Mouse (Mus musculus) liver, adult 2 months (tissue): Measurements from ENCODE around the gene A630001G21Rik. TPM values are rescaled to one million over a fixed set of nuclear protein-coding genes. Genes with fewer than 3 reads are reported as not detected.

Experiments used
- DNase-seq: peaks from one replicate; pipeline ENCODE4 v3.0.0-alpha.2; 2011; ENCODE audit warnings: low read depth, low spot score; ENCODE audit errors: extremely low read depth
- H3K27ac ChIP-seq: fragments of 200-500 bp; replicated peaks from 2 replicates; pipeline ENCODE4 v1.5.1; 2012; ENCODE audit warnings: low read depth, mild to moderate bottlenecking, control low read depth, inconsistent platforms, low read length; ENCODE audit not compliant: insufficient read depth
- H3K27me3 ChIP-seq: fragments of 200-500 bp; 2 replicates; pipeline ENCODE4 v1.6.1; 2012; ENCODE audit warnings: mild to moderate bottlenecking, moderate library complexity, low read length, inconsistent platforms; ENCODE audit not compliant: control insufficient read depth, insufficient read depth
- H3K36me3 ChIP-seq: fragments of 200-500 bp; 2 replicates; pipeline ENCODE4 v1.6.1; 2012; ENCODE audit warnings: low read length, inconsistent platforms; ENCODE audit not compliant: control insufficient read depth, insufficient read depth
- H3K4me1 ChIP-seq: fragments of 200-500 bp; 2 replicates; pipeline ENCODE4 v1.6.1; 2011; ENCODE audit warnings: low read length; ENCODE audit not compliant: control insufficient read depth, insufficient read depth
- H3K4me3 ChIP-seq: fragments of 200-500 bp; 2 replicates; pipeline ENCODE4 v1.5.1; 2011; ENCODE audit warnings: low read depth, mild to moderate bottlenecking, control low read depth, low read length, moderate library complexity; ENCODE audit not compliant: insufficient read depth
- H3K79me2 ChIP-seq: fragments of 200-500 bp; 2 replicates; pipeline ENCODE4 v1.6.1; 2012; ENCODE audit warnings: inconsistent platforms, mild to moderate bottlenecking, low read length, moderate library complexity; ENCODE audit not compliant: control insufficient read depth, insufficient read depth
- H3K9ac ChIP-seq: fragments of 200-500 bp; 2 replicates; pipeline ENCODE4 v1.6.1; 2012; ENCODE audit warnings: low read depth, mild to moderate bottlenecking, control low read depth, inconsistent platforms, low read length
- CTCF ChIP-seq: fragments of 200-500 bp; IDR thresholded peaks from 2 replicates; pipeline ENCODE4 v1.5.1; 2011; ENCODE audit warnings: low read depth, low read length, control low read depth
- POLR2A ChIP-seq: fragments of 200-500 bp; IDR thresholded peaks from 2 replicates; pipeline ENCODE4 v1.6.1; 2011; ENCODE audit warnings: low read length, control low read depth; ENCODE audit not compliant: insufficient read depth; ENCODE audit errors: extremely low read depth
- WGBS: fragments of 180-500 bp; shearing (Covaris S2); methylation state at CpG from one replicate; pipeline ENCODE4 v1.1.7; 2018; 5-methylcytosine and 5-hydroxymethylcytosine counted together
- polyA plus RNA-seq: library from polyadenylated mRNA; depleted of rRNA; stranded (reverse); fragments of >200 nt; gene quantifications from 2 replicates; pipeline ENCODE4 v1.2.3, GENCODE M21; 2012
- total RNA-seq: library from RNA; depleted of rRNA; stranded (reverse); fragments of >200 nt; gene quantifications from 2 replicates; pipeline ENCODE4 v1.2.3, GENCODE M21; 2014

A630001G21Rik gene
- total and polyA plus RNA-seq, 2 experiments = 0.37 to 0.77 TPM

GRCm38 (mm10) chr1:85720220-85720893 lies 58.1 kb downstream of the A630001G21Rik start:
- WGBS = 74% methylated on average over 10 of the region's 10 CpGs
- Histone ChIP-seq H3K4me3 (no peak overlapping the region), H3K27me3 (no peaks in the 10 kb centered on the region), H3K36me3 (no peaks in the 10 kb centered on the region), H3K79me2 (no peaks in the 10 kb centered on the region), H3K9ac (no peak overlapping the region), H3K27ac (no peak overlapping the region), H3K4me1 (no peaks in the 10 kb centered on the region)
- no peak for TF ChIP-seq POLR2A
- TF ChIP-seq CTCF = no peak
- no peak for DNase-seq

DNA sequence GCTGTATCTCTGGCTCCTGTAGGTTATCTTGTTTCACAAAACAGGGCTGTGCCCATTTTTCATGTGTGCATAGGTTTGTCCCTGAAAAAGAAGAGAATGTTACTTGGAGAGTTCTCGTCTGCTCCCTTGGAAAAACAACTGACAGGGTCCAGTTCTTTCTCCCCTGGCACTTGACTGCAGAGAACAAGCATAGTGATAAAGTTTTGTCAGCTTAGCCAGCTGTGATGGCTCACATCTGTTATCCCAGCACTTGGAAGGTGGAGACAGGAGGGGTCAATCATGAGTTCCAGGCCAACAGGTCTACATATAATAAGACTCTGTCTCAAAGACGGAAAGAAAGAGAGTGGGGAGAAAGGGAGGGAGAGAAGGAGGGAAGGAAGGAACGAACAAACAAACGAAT lies 59.4 kb downstream of the A630001G21Rik start:
- H3K27ac ChIP-seq = no peak overlapping the region
- no peak overlapping the region for H3K9ac ChIP-seq
- 85% methylated on average over 4 of the region's 4 CpGs for WGBS
- H3K4me3 ChIP-seq = no peak overlapping the region
- no peaks in the 10 kb centered on the region for H3K4me1 ChIP-seq
- no peaks in the 10 kb centered on the region for H3K27me3 ChIP-seq
- no peaks in the 10 kb centered on the region for H3K36me3 ChIP-seq
- H3K79me2 ChIP-seq = no peaks in the 10 kb centered on the region
- no peak for DNase-seq
- TF ChIP-seq POLR2A = no peak
- no peak for TF ChIP-seq CTCF

GRCm38 (mm10) chr1:85716447-85717027 lies 61.9 kb downstream of the A630001G21Rik start:
- no peak overlapping the region for H3K9ac ChIP-seq
- no peaks in the 10 kb centered on the region for H3K27me3 ChIP-seq
- no peak overlapping the region for H3K27ac ChIP-seq
- no peak for TF ChIP-seq CTCF
- no peak for TF ChIP-seq POLR2A
- H3K4me1 ChIP-seq = no peaks in the 10 kb centered on the region
- H3K36me3 ChIP-seq = no peaks in the 10 kb centered on the region
- H3K4me3 ChIP-seq = no peak overlapping the region
- no peaks in the 10 kb centered on the region for H3K79me2 ChIP-seq
- 69% methylated on average over 7 of the region's 7 CpGs for WGBS
- DNase-seq = no peak

DNA sequence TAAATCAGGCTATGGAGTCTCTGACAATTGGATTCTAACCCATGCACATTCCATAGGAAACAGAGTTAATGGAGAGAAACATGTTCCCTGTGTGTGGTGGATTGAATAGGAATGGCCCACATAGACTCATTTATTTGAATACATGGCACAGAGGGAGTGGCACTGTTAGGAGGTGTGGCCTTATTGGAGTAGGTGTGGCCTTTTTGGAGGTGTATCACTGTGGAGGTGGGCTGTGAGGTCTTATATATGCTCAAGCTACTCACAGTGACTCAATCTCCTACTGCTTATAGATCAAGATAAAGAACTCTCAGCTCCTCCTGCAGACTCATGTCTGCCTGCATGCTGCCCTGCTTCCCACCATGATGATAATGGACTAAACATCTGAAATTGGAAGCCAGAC lies 63.9 kb downstream of the A630001G21Rik start:
- H3K27me3 ChIP-seq = no peaks in the 10 kb centered on the region
- H3K27ac ChIP-seq = no peak overlapping the region
- no peaks in the 10 kb centered on the region for H3K79me2 ChIP-seq
- no peak for DNase-seq
- no peak overlapping the region for H3K4me3 ChIP-seq
- H3K4me1 ChIP-seq = no peaks in the 10 kb centered on the region
- H3K9ac ChIP-seq = no peak overlapping the region
- H3K36me3 ChIP-seq = no peaks in the 10 kb centered on the region
- no peak for TF ChIP-seq POLR2A
- no peak for TF ChIP-seq CTCF

- Histone ChIP-seq H3K4me3 (no peak overlapping the region), H3K9ac (no peak overlapping the region), H3K27ac (no peak overlapping the region), H3K36me3 (peaks cover 3% of the 10 kb centered on the region; the same call in 1 of the 2 replicates), H3K4me1 (no peaks in the 10 kb centered on the region), H3K79me2 (no peaks in the 10 kb centered on the region), H3K27me3 (no peaks in the 10 kb centered on the region)
- DNase-seq = no peak
- TF ChIP-seq CTCF (no peak), POLR2A (no peak)
- WGBS = 85% methylated on average over 2 of the region's 2 CpGs
These were observed 71.7 kb downstream of the A630001G21Rik start for GRCm38 (mm10) chr1:85706754-85707153.

DNA sequence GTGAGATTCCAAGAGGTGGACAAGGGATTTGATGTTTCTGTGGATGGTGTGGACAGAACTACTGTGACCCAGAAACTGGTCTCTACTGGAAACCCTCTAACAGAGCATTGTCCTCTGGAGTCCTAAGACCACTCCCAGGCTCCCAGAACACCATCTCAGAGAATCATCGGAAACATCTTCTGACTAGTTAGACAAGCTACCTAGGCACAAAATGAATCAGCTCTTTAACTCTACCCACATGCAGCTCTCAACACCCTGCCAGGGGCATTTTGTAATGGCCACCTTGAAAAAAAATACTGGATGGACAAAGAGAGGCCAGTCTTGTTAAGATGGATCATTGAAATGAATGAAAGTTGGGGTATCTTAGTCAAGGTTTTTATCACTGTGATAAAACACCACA lies 72.9 kb downstream of the A630001G21Rik start:
- Histone ChIP-seq H3K27me3 (no peaks in the 10 kb centered on the region), H3K4me1 (no peaks in the 10 kb centered on the region), H3K36me3 (peaks cover 3% of the 10 kb centered on the region; the same call in 1 of the 2 replicates), H3K79me2 (no peaks in the 10 kb centered on the region), H3K9ac (no peak overlapping the region), H3K27ac (no peak overlapping the region), H3K4me3 (no peak overlapping the region)
- TF ChIP-seq POLR2A = no peak
- TF ChIP-seq CTCF = no peak
- 98% methylated on average over 1 of the region's 1 CpGs for WGBS
- DNase-seq = no peak
